Mouse (Mus musculus) kidney, embryonic 14.5 days (tissue): ENCODE results near the gene Sox8. TPM values are rescaled to one million over a fixed set of nuclear protein-coding genes. Genes with fewer than 3 reads are reported as not detected.

ENCODE experiments used
- ATAC-seq: fragments of 200-750 bp; cut with Nextera tagmentation; 2 replicates; pipeline ENCODE4 v1.8.0; 2017; ENCODE audit warnings: moderate number of reproducible peaks, mild to moderate bottlenecking, moderate TSS enrichment, moderate library complexity; ENCODE audit not compliant: low FRiP score, low TSS enrichment
- H3K27ac ChIP-seq: fragments of 300-500 bp; sonication (generic); 2 replicates; pipeline ENCODE4 v1.5.1; 2014; ENCODE audit warnings: low read depth, mild to moderate bottlenecking, low read length, moderate library complexity, mixed read lengths
- H3K27me3 ChIP-seq: fragments of 300-500 bp; sonication (generic); 2 replicates; pipeline ENCODE4 v1.6.1; 2014; ENCODE audit warnings: mild to moderate bottlenecking, low read length; ENCODE audit not compliant: control insufficient read depth, insufficient read depth
- H3K36me3 ChIP-seq: fragments of 300-500 bp; sonication (generic); 2 replicates; pipeline ENCODE4 v1.6.1; 2014; ENCODE audit warnings: low read length, mixed read lengths; ENCODE audit not compliant: control insufficient read depth, insufficient read depth
- H3K4me1 ChIP-seq: fragments of 300-500 bp; sonication (generic); 2 replicates; pipeline ENCODE4 v1.6.1; 2014; ENCODE audit warnings: low read length, mixed read lengths; ENCODE audit not compliant: control insufficient read depth, insufficient read depth
- H3K4me2 ChIP-seq: fragments of 300-500 bp; sonication (generic); replicated peaks from 2 replicates; pipeline ENCODE4 v1.6.1; 2014; ENCODE audit warnings: low read depth, mild to moderate bottlenecking, low read length
- H3K4me3 ChIP-seq: fragments of 300-500 bp; sonication (generic); 2 replicates; pipeline ENCODE4 v1.5.1; 2014; ENCODE audit warnings: mild to moderate bottlenecking, low read length
- H3K9ac ChIP-seq: fragments of 300-500 bp; sonication (generic); 2 replicates; pipeline ENCODE4 v1.6.1; 2014; ENCODE audit warnings: low read depth, mild to moderate bottlenecking, low read length, moderate library complexity
- H3K9me3 ChIP-seq: fragments of 300-500 bp; sonication (generic); 2 replicates; pipeline ENCODE4 v1.6.1; 2016; ENCODE audit warnings: low read length; ENCODE audit not compliant: control insufficient read depth
- WGBS: fragments of 180-500 bp; shearing (Covaris S2); extraction: QIAGEN DNeasy Blood & Tissue Kit; methylation state at CpG from one replicate; pipeline ENCODE4 v1.1.7; 2014; 5-methylcytosine and 5-hydroxymethylcytosine counted together
- polyA plus RNA-seq: library from polyadenylated mRNA; unstranded; fragments of >200 nt; fragmentation: Nextera tagmentation; extraction: Ambion mirVana; gene quantifications from 2 replicates; pipeline ENCODE4 v1.2.1, GENCODE M21; 2014

Sox8 gene
- polyA plus RNA-seq, 1 experiment from 2014 or later: 8.5 TPM

GRCm38 (mm10) chr17:25565244-25565643 is 5.2 kb downstream of the Sox8 start:
- H3K4me3 ChIP-seq: no peak overlapping the region
- H3K36me3 ChIP-seq: no peaks in the 10 kb centered on the region
- WGBS: 28% methylated on average over 6 of the region's 6 CpGs
- peaks cover 14% of the 10 kb centered on the region for H3K27me3 ChIP-seq
- ATAC-seq: no peak
- no peak overlapping the region for H3K9ac ChIP-seq
- H3K4me2 ChIP-seq: no peak overlapping the region
- H3K4me1 ChIP-seq: peaks cover 4% of the 10 kb centered on the region; the same call in 1 of the 2 replicates
- no peaks in the 10 kb centered on the region for H3K9me3 ChIP-seq
- no peak overlapping the region for H3K27ac ChIP-seq

DNA sequence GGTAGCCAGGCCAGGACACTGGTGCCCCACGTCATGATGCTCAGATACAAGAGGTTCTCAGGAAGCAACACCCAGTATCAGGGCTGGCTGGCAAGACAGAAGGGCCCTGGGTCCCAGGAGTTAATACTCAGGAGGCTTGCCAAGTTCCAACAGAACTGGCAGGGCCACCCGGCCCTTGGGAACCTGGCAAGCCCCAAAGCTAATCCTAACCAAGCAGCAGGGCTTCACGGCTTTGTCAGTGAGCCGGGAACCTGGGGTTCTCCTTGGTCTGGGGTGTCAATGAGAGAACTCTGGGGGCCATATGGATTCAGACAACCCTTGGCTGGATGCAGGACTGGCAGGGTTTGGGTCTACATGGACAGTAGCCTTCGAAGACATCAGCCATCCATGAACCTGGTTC is 6.0 kb downstream of the Sox8 start:
- no peak overlapping the region for H3K4me3 ChIP-seq
- no peaks in the 10 kb centered on the region for H3K4me1 ChIP-seq
- ATAC-seq: no peak
- no peak overlapping the region for H3K27ac ChIP-seq
- H3K27me3 ChIP-seq: peaks cover 6% of the 10 kb centered on the region; the same call in 1 of the 2 replicates
- no peaks in the 10 kb centered on the region for H3K36me3 ChIP-seq
- no peak overlapping the region for H3K9ac ChIP-seq
- WGBS: 79% methylated on average over 5 of the region's 5 CpGs
- no peak overlapping the region for H3K4me2 ChIP-seq
- H3K9me3 ChIP-seq: no peaks in the 10 kb centered on the region

DNA sequence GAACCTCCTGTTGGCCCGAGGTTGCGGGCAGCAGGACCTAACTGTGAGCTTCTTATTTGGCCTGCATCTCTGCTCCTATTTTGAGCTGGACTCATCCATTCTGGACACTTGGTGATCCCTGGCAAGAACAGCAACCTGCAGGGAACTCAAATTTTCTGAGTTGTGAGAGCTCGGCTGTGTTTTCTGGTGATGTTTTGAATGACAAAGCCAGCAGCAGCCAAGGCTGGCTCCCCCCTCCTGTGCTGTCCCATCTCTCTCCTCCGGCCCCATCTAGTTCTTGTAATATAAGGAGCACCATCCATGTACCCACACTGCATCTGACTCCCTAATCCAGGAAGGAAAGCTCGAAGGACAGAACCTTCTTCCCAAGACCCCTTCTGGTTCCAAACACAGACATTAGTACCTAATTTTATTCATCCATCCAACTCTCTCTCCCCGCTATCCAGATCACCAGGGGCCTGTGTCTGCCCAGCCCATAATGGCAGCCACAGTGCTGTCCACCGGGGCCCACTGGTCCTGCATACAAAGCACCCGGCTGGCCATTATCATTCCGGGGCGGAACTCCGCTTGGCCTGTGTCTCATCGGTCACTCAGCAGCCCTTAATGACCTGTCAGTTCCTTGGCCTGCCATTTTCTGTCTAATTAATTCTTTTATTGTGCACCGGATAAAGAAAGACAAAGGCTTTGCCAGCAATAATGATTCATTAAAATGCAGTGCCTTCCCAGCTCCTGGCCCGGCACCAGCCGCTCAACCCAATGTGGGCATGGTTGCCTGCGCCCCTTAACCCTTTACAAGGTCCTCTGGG is 9.1 kb downstream of the Sox8 start:
- Histone ChIP-seq H3K36me3 (no peaks in the 10 kb centered on the region), H3K9ac (no peak overlapping the region), H3K27ac (no peak overlapping the region), H3K4me2 (no peak overlapping the region), H3K4me3 (no peak overlapping the region), H3K9me3 (no peaks in the 10 kb centered on the region), H3K4me1 (peaks cover 5% of the 10 kb centered on the region; the same call in 1 of the 2 replicates), H3K27me3 (no peaks in the 10 kb centered on the region; the same call in 1 of the 2 replicates)
- WGBS: 72% methylated on average over 16 of the region's 16 CpGs
- ATAC-seq: no peak

DNA sequence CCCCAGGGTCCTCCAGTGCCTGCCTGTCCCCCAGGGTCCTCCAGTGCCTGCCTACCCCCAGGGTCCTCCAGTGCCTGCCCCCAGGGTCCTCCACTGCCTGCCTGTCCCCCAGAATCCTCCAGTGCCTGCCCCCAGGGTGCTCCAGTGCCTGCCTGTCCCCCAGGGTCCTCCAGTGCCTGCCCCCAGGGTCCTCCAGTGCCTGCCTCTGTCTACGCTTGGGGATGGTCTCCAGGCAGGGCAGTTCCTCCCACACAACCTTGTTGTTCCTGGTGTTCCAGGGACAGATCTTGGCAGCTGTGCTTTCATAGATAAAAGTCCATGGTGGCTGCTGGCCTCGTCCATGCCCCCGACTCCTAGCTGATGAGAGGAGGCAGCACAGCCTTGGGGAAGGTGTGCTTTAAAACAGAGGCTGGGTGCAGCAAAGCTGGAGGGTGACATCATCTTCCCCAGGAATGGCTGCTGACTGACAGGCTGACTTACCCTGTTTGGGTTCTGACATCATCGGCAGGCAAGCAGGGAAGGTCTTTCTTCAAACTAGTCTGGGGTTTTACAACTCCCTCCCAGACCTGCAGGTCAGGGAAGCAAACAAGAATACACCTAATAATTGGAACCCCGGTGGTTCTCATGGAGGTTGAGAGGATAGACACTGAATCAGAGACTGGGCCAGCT is 9.8 kb downstream of the Sox8 start:
- WGBS: 42% methylated on average over 5 of the region's 5 CpGs

GRCm38 (mm10) chr17:25559634-25560033 is 10.9 kb downstream of the Sox8 start:
- Histone ChIP-seq H3K4me1 (peaks cover 11% of the 10 kb centered on the region; the same call in 1 of the 2 replicates), H3K4me3 (no peak overlapping the region), H3K27ac (no peak overlapping the region), H3K27me3 (no peaks in the 10 kb centered on the region; the same call in 1 of the 2 replicates), H3K9me3 (no peaks in the 10 kb centered on the region), H3K36me3 (no peaks in the 10 kb centered on the region), H3K4me2 (no peak overlapping the region), H3K9ac (no peak overlapping the region)
- no peak for ATAC-seq
- 47% methylated on average over 4 of the region's 4 CpGs for WGBS

More for the DNA sequence above, 9.8 kb downstream of the Sox8 start:
- Histone ChIP-seq H3K9me3 (no peaks in the 10 kb centered on the region), H3K4me1 (peaks cover 11% of the 10 kb centered on the region; the same call in 1 of the 2 replicates), H3K27ac (no peak overlapping the region), H3K4me3 (no peak overlapping the region), H3K36me3 (no peaks in the 10 kb centered on the region), H3K4me2 (no peak overlapping the region), H3K27me3 (no peaks in the 10 kb centered on the region; the same call in 1 of the 2 replicates), H3K9ac (no peak overlapping the region)
- ATAC-seq: no peak

- peaks cover 11% of the 10 kb centered on the region; the same call in 1 of the 2 replicates for H3K4me1 ChIP-seq
- peak overlapping the region; percentile 57 for H3K4me2 ChIP-seq
- H3K27ac ChIP-seq: no peak overlapping the region
- H3K9me3 ChIP-seq: no peaks in the 10 kb centered on the region
- peak overlapping the region; percentile 17 for H3K4me3 ChIP-seq
- ATAC-seq: peak; percentile 50
- H3K9ac ChIP-seq: 0 out of 2 replicates have a peak overlapping the region, but pooled peaks have one; percentile 9
- no peaks in the 10 kb centered on the region for H3K36me3 ChIP-seq
- WGBS: 8% methylated on average over 21 of the region's 21 CpGs
- no peaks in the 10 kb centered on the region; the same call in 1 of the 2 replicates for H3K27me3 ChIP-seq
These were observed 13.7 kb downstream of the Sox8 start for GRCm38 (mm10) chr17:25556630-25557354.

- H3K27ac ChIP-seq: no peak overlapping the region
- 3% methylated on average over 29 of the region's 29 CpGs for WGBS
- H3K36me3 ChIP-seq: no peaks in the 10 kb centered on the region
- peak overlapping the region; percentile 17 for H3K4me3 ChIP-seq
- 0 out of 2 replicates have a peak overlapping the region, but pooled peaks have one; percentile 9 for H3K9ac ChIP-seq
- peak overlapping the region; percentile 57 for H3K4me2 ChIP-seq
- no peaks in the 10 kb centered on the region; the same call in 1 of the 2 replicates for H3K27me3 ChIP-seq
- no peaks in the 10 kb centered on the region for H3K9me3 ChIP-seq
- no peak for ATAC-seq
- peaks cover 11% of the 10 kb centered on the region; the same call in 1 of the 2 replicates for H3K4me1 ChIP-seq
These were observed 14.5 kb downstream of the Sox8 start for GRCm38 (mm10) chr17:25555666-25556629.

- Histone ChIP-seq H3K27ac (no peak overlapping the region), H3K4me2 (no peak overlapping the region), H3K4me1 (peaks cover 11% of the 10 kb centered on the region; the same call in 1 of the 2 replicates), H3K36me3 (no peaks in the 10 kb centered on the region), H3K9me3 (no peaks in the 10 kb centered on the region), H3K4me3 (no peak overlapping the region), H3K9ac (no peak overlapping the region), H3K27me3 (no peaks in the 10 kb centered on the region; the same call in 1 of the 2 replicates)
- ATAC-seq: no peak
- 44% methylated on average over 3 of the region's 3 CpGs for WGBS
These were observed 15.3 kb downstream of the Sox8 start for GRCm38 (mm10) chr17:25555159-25555558.
